Mouse (Mus musculus): ENCODE measurements around the gene Rsph1. TPM values are rescaled to one million over a fixed set of nuclear protein-coding genes. Genes with fewer than 3 reads are reported as not detected.

Rsph1 gene
- total and polyA plus RNA-seq, 3 experiments = not detected

DNA sequence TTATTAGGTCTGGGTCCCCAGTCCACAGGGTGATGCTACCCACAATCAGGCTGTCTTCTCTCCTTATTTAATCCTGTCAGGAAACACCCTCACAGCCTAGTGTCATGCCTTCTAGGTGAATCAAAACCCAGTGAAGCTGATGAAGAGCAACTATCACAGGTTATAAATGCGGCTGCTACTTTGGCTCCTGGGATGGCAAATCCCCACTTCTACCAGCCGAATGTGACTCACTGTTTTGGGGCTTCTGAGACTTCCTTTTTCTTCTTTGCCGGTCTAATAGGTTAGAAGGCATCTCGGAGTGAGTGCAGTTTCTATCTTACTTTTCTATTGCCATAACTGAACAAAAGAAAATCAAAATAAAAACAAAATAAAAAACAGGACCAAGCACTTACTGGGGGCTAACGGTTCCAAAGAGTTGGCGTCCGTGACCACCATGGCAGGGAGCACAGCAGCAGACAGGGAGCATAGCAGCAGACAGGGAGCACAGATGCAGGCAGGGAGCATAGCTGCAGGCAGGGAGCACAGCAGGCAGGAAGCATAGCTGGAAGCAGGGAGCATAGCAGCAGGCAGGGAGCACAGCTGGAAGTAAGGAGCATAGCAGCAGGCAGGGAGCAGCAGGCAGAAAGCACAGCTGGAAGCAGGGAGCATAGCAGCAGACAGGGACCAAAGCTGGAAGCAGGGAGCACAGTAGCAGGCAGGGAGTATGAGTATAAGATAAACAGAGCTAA lies 12.0 kb upstream of the Rsph1 start:
- Histone ChIP-seq H3K27ac (ENCODE audit: insufficient read depth, low read depth) (no peak overlapping the region), H3K9ac (ENCODE audit: insufficient read depth, low read depth) (no peak overlapping the region), H3K9me3 (replicated peaks; ENCODE audit: low read length) (no peaks in the 10 kb centered on the region), H3K36me3 (replicated peaks in 1 of 2; ENCODE audit: control insufficient read depth in 1 of 2, insufficient read depth in 1 of 2, low read length in 1 of 2) (no peaks in the 10 kb centered on the region), H3K4me3 (replicated peaks in 1 of 3; ENCODE audit: low read depth in 2 of 3, low read length in 2 of 3, poor library complexity in 1 of 3) (no peak overlapping the region), H3K27me3 (replicated peaks) (peaks cover 26% of the 10 kb centered on the region), H3K79me2 (replicated peaks; ENCODE audit: control insufficient read depth, extremely low read depth, insufficient read depth, poor library complexity, severe bottlenecking) (no peaks in the 10 kb centered on the region), H3K4me1 (ENCODE audit: control insufficient read depth in 1 of 2, insufficient read depth in 2 of 2) (peaks cover 2 to 11% of the 10 kb centered on the region in 2 experiments), H3K4me2 (ENCODE audit: insufficient read depth, low read depth, poor library complexity, severe bottlenecking) (no peak overlapping the region)
- no peak for DNase-seq (ENCODE audit: extremely low read depth)
- TF ChIP-seq RAD21 (IDR thresholded peaks at IDR 0.05; ENCODE audit: low read depth, low read length) (no peak), JUN (IDR thresholded peaks at IDR 0.05; ENCODE audit: insufficient read depth, low read depth, low read length) (no peak), EP300 (IDR thresholded peaks at IDR 0.05; ENCODE audit: low read length) (no peak), MAFK (IDR thresholded peaks at IDR 0.05; ENCODE audit: insufficient replicate concordance, low read length) (no peak), TCF12 (IDR thresholded peaks at IDR 0.05; ENCODE audit: low read depth, low read length) (no peak), POLR2A (IDR thresholded peaks at IDR 0.05; ENCODE audit: low read depth, low read length) (no peak), PAX5 (IDR thresholded peaks at IDR 0.05; ENCODE audit: low read length) (no peak), NRF1 (IDR thresholded peaks at IDR 0.05; ENCODE audit: low read depth, low read length) (no peak), KAT2A (IDR thresholded peaks at IDR 0.05; ENCODE audit: insufficient replicate concordance, low read length) (no peak), USF2 (conservative IDR thresholded peaks at IDR 0.05; ENCODE audit: low read depth, low read length) (no peak), TBP (conservative IDR thresholded peaks at IDR 0.05; ENCODE audit: low read depth, low read length) (no peak), CHD2 (IDR thresholded peaks at IDR 0.05; ENCODE audit: low read length) (no peak), BHLHE40 (IDR thresholded peaks at IDR 0.05; ENCODE audit: low read depth, low read length) (no peak), ZNF384 (IDR thresholded peaks at IDR 0.05; ENCODE audit: low read depth, low read length) (no peak), MEF2A (IDR thresholded peaks at IDR 0.05; ENCODE audit: borderline replicate concordance, low read depth, low read length) (no peak), ELF1 (IDR thresholded peaks at IDR 0.05; ENCODE audit: low read depth, low read length) (no peak)
- in situ Hi-C loops (cut with MboI; ENCODE audit: low pct_ligation_motif_present, low pct_unique_long_range_greater_than_20kb, low sequenced_read_pairs) = no loop called here
- dilution Hi-C loops (cut with MboI; ENCODE audit: extremely low pct_ligation_motif_present, extremely low pct_unique_long_range_greater_than_20kb, low sequenced_read_pairs) = no loop called here

DNA sequence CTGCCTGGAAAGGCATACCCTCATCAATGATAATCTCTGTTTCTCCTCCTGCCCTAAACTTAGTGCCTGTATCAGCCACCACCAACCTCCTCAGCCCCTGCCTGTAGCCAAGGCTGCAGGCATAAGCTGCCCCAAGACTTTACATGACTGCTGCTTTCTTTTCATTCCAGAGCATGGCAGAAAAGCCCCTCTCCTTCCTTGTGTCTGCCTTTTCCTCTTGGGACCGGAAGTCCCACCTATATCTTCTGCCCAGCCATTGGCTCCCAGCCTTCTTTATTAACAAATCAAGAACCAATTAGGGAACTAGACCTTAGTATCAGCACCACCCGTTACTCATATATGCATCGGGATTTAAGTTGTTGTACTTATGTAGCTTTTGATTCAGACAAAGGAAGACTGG lies 10.0 kb upstream of the Rsph1 start:
- Histone ChIP-seq H3K36me3 (replicated peaks in 1 of 2; ENCODE audit: control insufficient read depth in 1 of 2, insufficient read depth in 1 of 2, low read length in 1 of 2) (no peaks in the 10 kb centered on the region), H3K27me3 (replicated peaks) (peaks cover 19% of the 10 kb centered on the region), H3K9me3 (replicated peaks; ENCODE audit: low read length) (no peaks in the 10 kb centered on the region), H3K27ac (ENCODE audit: insufficient read depth, low read depth) (no peak overlapping the region), H3K4me3 (replicated peaks in 1 of 3; ENCODE audit: low read depth in 2 of 3, low read length in 2 of 3, poor library complexity in 1 of 3) (no peak overlapping the region), H3K79me2 (replicated peaks; ENCODE audit: control insufficient read depth, extremely low read depth, insufficient read depth, poor library complexity, severe bottlenecking) (no peaks in the 10 kb centered on the region), H3K4me1 (ENCODE audit: control insufficient read depth in 1 of 2, insufficient read depth in 2 of 2) (peaks cover 2 to 11% of the 10 kb centered on the region in 2 experiments), H3K4me2 (ENCODE audit: insufficient read depth, low read depth, poor library complexity, severe bottlenecking) (no peak overlapping the region), H3K9ac (ENCODE audit: insufficient read depth, low read depth) (no peak overlapping the region)
- no peak for DNase-seq (ENCODE audit: extremely low read depth)
- TF ChIP-seq RAD21 (IDR thresholded peaks at IDR 0.05; ENCODE audit: low read depth, low read length) (no peak), SMC3 (IDR thresholded peaks at IDR 0.05; ENCODE audit: low read depth, low read length) (no peak), ZC3H11A (IDR thresholded peaks at IDR 0.05; ENCODE audit: low read depth, low read length) (no peak), TBP (conservative IDR thresholded peaks at IDR 0.05; ENCODE audit: low read depth, low read length) (no peak), POLR2AphosphoS2 (IDR thresholded peaks at IDR 0.05; ENCODE audit: low read depth, low read length) (no peak), TCF12 (IDR thresholded peaks at IDR 0.05; ENCODE audit: low read depth, low read length) (no peak), MAX (IDR thresholded peaks at IDR 0.05; ENCODE audit: low read length) (no peak), USF2 (conservative IDR thresholded peaks at IDR 0.05; ENCODE audit: low read depth, low read length) (no peak), NELFE (IDR thresholded peaks at IDR 0.05; ENCODE audit: low read depth, low read length) (no peak), ZKSCAN1 (IDR thresholded peaks at IDR 0.05; ENCODE audit: borderline replicate concordance, low read depth, low read length) (no peak), MEF2A (IDR thresholded peaks at IDR 0.05; ENCODE audit: borderline replicate concordance, low read depth, low read length) (no peak), MYC (IDR thresholded peaks at IDR 0.05; ENCODE audit: low read depth, low read length) (no peak), ZMIZ1 (IDR thresholded peaks at IDR 0.05; ENCODE audit: low read depth, low read length) (no peak), IRF4 (IDR thresholded peaks at IDR 0.05; ENCODE audit: low read depth, low read length) (no peak), E2F4 (IDR thresholded peaks at IDR 0.05; ENCODE audit: insufficient replicate concordance, low read depth, low read length) (no peak), KAT2A (IDR thresholded peaks at IDR 0.05; ENCODE audit: insufficient replicate concordance, low read length) (no peak), SIN3A (IDR thresholded peaks at IDR 0.05; ENCODE audit: low read length) (no peak)
- dilution Hi-C loops (cut with MboI; ENCODE audit: extremely low pct_ligation_motif_present, extremely low pct_unique_long_range_greater_than_20kb, low sequenced_read_pairs) (no loop called here), in situ Hi-C loops (cut with MboI; ENCODE audit: low pct_ligation_motif_present, low pct_unique_long_range_greater_than_20kb, low sequenced_read_pairs) (no loop called here)
